Mouse (Mus musculus) retina, adult 2 months (tissue): ENCODE measurements around the gene Tsnaxip1.

Experiments
- DNase-seq: peaks from one replicate; pipeline ENCODE4 v3.0.0-alpha.2; 2012; ENCODE audit warnings: low read depth, low spot score

Gene Tsnaxip1

GRCm38 (mm10) chr8:105826861-105827848 is at the start of gene Tsnaxip1, which contains the start of gene Ranbp10:
Gene Tsnaxip1, plus strand, starts transcription at chr8:105827731.
Gene Ranbp10, minus strand, starts transcription at chr8:105827350.
- peak; percentile 96 for DNase-seq

- DNase-seq: no peak
Measured at GRCm38 (mm10) chr8:105777833-105778232, 49.7 kb upstream of the Tsnaxip1 start.

- DNase-seq: no peak
Measured at GRCm38 (mm10) chr8:105780298-105780697, 47.2 kb upstream of the Tsnaxip1 start.

- DNase-seq: peak; percentile 23
Measured at GRCm38 (mm10) chr8:105788241-105788640, 39.3 kb upstream of the Tsnaxip1 start.

- DNase-seq: no peak
Measured at GRCm38 (mm10) chr8:105788927-105789326, 38.6 kb upstream of the Tsnaxip1 start.

GRCm38 (mm10) chr8:105789626-105790025 is 37.9 kb upstream of the Tsnaxip1 start:
- DNase-seq: no peak

GRCm38 (mm10) chr8:105793331-105793730 is 34.2 kb upstream of the Tsnaxip1 start:
- no peak for DNase-seq

GRCm38 (mm10) chr8:105794009-105794598 is 33.4 kb upstream of the Tsnaxip1 start:
- no peak for DNase-seq

GRCm38 (mm10) chr8:105795785-105796184 is 31.7 kb upstream of the Tsnaxip1 start:
- DNase-seq: no peak

- no peak for DNase-seq
Measured at GRCm38 (mm10) chr8:105798408-105798807, 29.1 kb upstream of the Tsnaxip1 start.

GRCm38 (mm10) chr8:105799091-105799812 is 28.3 kb upstream of the Tsnaxip1 start:
- no peak for DNase-seq

GRCm38 (mm10) chr8:105801153-105801904 is 26.2 kb upstream of the Tsnaxip1 start:
- no peak for DNase-seq

GRCm38 (mm10) chr8:105804797-105805196 is 22.7 kb upstream of the Tsnaxip1 start:
- DNase-seq: no peak

- DNase-seq: no peak
Measured at GRCm38 (mm10) chr8:105805346-105805745, 22.2 kb upstream of the Tsnaxip1 start.

- no peak for DNase-seq
Measured at GRCm38 (mm10) chr8:105805964-105806363, 21.6 kb upstream of the Tsnaxip1 start.

GRCm38 (mm10) chr8:105807766-105808165 is 19.8 kb upstream of the Tsnaxip1 start:
- DNase-seq: no peak

GRCm38 (mm10) chr8:105808480-105808879 is 19.1 kb upstream of the Tsnaxip1 start:
- DNase-seq: no peak

GRCm38 (mm10) chr8:105810245-105810786 is 17.2 kb upstream of the Tsnaxip1 start:
- no peak for DNase-seq

- no peak for DNase-seq
Measured at GRCm38 (mm10) chr8:105811061-105811460, 16.5 kb upstream of the Tsnaxip1 start.

GRCm38 (mm10) chr8:105811543-105811942 is 16.0 kb upstream of the Tsnaxip1 start:
- no peak for DNase-seq

GRCm38 (mm10) chr8:105812511-105812910 is 15.0 kb upstream of the Tsnaxip1 start:
- no peak for DNase-seq
